Mouse (Mus musculus) forebrain, embryonic 14.5 days (tissue): ENCODE measurements around the gene Cox17. TPM values are rescaled to one million over a fixed set of nuclear protein-coding genes. Genes with fewer than 3 reads are reported as not detected.

Experiments used
- ATAC-seq: fragments of 200-750 bp; cut with Nextera tagmentation; 2 replicates; pipeline ENCODE4 v1.8.0; 2017; ENCODE audit warnings: mild to moderate bottlenecking, moderate library complexity
- DNase-seq: peaks from one replicate; pipeline ENCODE4 v3.0.0-alpha.2; 2015; ENCODE audit warnings: low spot score
- H3K27ac ChIP-seq: fragments of 300-500 bp; sonication (generic); 2 replicates; pipeline ENCODE4 v1.5.1; 2014; ENCODE audit warnings: low read depth, mild to moderate bottlenecking, control low read depth, low read length, moderate library complexity
- H3K27me3 ChIP-seq: fragments of 300-500 bp; sonication (generic); replicated peaks from 2 replicates; pipeline ENCODE4 v1.6.1; 2014; ENCODE audit warnings: low read length, control low read depth, mixed read lengths; ENCODE audit not compliant: control insufficient read depth, insufficient read depth
- H3K36me3 ChIP-seq: fragments of 300-500 bp; sonication (generic); 2 replicates; pipeline ENCODE4 v1.6.1; 2014; ENCODE audit warnings: low read length, control low read depth; ENCODE audit not compliant: control insufficient read depth, insufficient read depth
- H3K4me1 ChIP-seq: fragments of 300-500 bp; sonication (generic); 2 replicates; pipeline ENCODE4 v1.6.1; 2014; ENCODE audit warnings: antibody characterized with exemption, low read length, control low read depth; ENCODE audit not compliant: control insufficient read depth, insufficient read depth
- H3K4me2 ChIP-seq: fragments of 300-500 bp; sonication (generic); 2 replicates; pipeline ENCODE4 v1.6.1; 2014; ENCODE audit warnings: mild to moderate bottlenecking, control low read depth, low read length
- H3K4me3 ChIP-seq: fragments of 300-500 bp; sonication (generic); 2 replicates; pipeline ENCODE4 v1.5.1; 2014; ENCODE audit warnings: low read depth, low read length, control low read depth
- H3K9ac ChIP-seq: fragments of 300-500 bp; sonication (generic); 2 replicates; pipeline ENCODE4 v1.6.1; 2014; ENCODE audit warnings: mild to moderate bottlenecking, low read length, control low read depth, moderate library complexity
- H3K9me3 ChIP-seq: fragments of 300-500 bp; sonication (generic); replicated peaks from 2 replicates; pipeline ENCODE4 v1.6.1; 2016; ENCODE audit warnings: low read length, control low read depth, mixed read lengths; ENCODE audit not compliant: control insufficient read depth
- WGBS: fragments of 180-500 bp; shearing (Covaris S2); extraction: QIAGEN DNeasy Blood & Tissue Kit; methylation state at CpG from one replicate; pipeline ENCODE4 v1.1.7; 2014; 5-methylcytosine and 5-hydroxymethylcytosine counted together
- polyA plus RNA-seq: library from polyadenylated mRNA; unstranded; fragments of >200 nt; fragmentation: Nextera tagmentation; extraction: Ambion mirVana; gene quantifications from 2 replicates; pipeline ENCODE4 v1.2.1, GENCODE M21; 2014

The Cox17 gene
- polyA plus RNA-seq, 1 experiment from 2014 or later, result 126 TPM

DNA sequence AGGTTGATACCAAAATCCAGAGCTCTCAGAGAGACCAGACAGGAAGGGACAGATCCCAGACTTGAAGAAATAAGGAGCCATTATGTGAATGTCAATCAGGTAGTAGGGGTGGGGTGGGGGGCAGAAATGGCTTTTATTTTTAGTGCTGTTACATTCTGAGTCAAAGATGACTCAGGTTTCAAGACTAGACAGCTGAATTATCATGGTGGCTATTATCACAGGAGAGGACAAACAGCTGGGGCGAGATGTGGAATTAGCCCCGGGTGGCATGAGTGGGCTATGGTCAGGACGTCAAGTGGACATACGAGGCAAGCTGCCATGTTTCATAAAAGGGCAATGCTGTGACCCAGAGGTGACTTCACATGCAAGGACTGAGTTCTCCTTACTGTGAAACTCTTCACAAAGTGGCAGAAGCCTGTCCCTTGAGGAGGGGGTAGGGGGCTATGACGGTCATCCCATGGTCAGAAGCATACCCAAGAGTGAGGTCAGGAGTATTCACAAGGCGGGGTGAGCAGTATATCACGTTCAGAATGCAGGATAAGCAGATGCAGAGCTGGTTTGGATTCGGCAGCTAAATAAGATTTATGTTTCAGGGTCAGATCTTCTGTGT, 42.6 kb downstream of the Cox17 start:
- no peaks in the 10 kb centered on the region for H3K4me1 ChIP-seq
- no peaks in the 10 kb centered on the region for H3K27me3 ChIP-seq
- H3K4me3 ChIP-seq, result no peak overlapping the region
- H3K9ac ChIP-seq, result no peak overlapping the region
- no peaks in the 10 kb centered on the region for H3K36me3 ChIP-seq
- WGBS, result 84% methylated on average over 8 of the region's 8 CpGs
- no peak overlapping the region for H3K4me2 ChIP-seq
- H3K27ac ChIP-seq, result no peak overlapping the region
- DNase-seq (no peak), ATAC-seq (no peak)
- H3K9me3 ChIP-seq, result no peaks in the 10 kb centered on the region

GRCm38 (mm10) chr16:38390322-38390721, 43.5 kb downstream of the Cox17 start:
- no peak overlapping the region for H3K4me3 ChIP-seq
- H3K27me3 ChIP-seq, result no peaks in the 10 kb centered on the region
- H3K9me3 ChIP-seq, result no peaks in the 10 kb centered on the region
- no peak overlapping the region for H3K9ac ChIP-seq
- no peak overlapping the region for H3K4me2 ChIP-seq
- H3K36me3 ChIP-seq, result no peaks in the 10 kb centered on the region
- H3K4me1 ChIP-seq, result no peaks in the 10 kb centered on the region
- 89% methylated on average over 7 of the region's 7 CpGs for WGBS
- H3K27ac ChIP-seq, result no peak overlapping the region
- ATAC-seq (no peak), DNase-seq (no peak)

DNA sequence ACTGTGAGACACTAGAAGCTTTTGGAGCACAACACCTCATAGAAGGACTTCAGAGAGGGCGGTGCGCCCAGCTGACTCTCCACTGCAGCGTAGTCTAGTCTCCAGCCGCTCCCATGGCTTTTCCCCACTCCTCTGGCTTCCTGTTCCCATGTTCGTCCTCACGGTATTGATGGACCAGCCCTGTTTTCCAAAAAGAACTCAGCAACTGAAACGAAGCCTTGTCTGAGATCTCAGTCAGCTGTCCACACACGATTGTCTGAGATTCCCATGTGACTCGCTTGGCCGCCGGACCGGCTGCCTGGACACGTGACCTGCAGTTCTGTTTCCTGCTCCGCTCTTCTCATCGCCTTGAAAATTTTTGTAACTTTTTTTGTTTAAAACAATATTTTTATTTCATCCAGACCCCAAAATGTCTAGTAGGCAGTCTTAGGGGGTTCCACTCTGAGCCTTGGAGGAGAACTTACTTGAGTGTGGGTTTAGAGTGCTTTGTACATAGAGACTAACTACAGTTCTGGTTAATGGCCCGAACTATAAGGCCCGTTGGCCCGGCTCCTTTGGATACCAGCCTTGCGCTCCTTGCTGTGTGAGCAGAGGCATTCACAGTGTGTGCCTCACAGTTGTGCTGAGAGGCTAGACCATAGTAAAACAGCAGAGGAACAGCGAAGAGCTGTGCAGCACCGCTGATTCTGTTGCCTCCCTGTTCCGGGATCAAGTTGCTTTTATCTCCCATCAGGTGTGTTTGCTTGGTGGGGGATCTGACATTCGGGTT, 45.5 kb downstream of the Cox17 start:
- H3K9ac ChIP-seq, result no peak overlapping the region
- H3K9me3 ChIP-seq, result no peaks in the 10 kb centered on the region
- no peaks in the 10 kb centered on the region for H3K36me3 ChIP-seq
- DNase-seq (no peak), ATAC-seq (no peak)
- H3K4me3 ChIP-seq, result no peak overlapping the region
- no peak overlapping the region for H3K27ac ChIP-seq
- no peak overlapping the region for H3K4me2 ChIP-seq
- no peaks in the 10 kb centered on the region for H3K4me1 ChIP-seq
- 82% methylated on average over 23 of the region's 23 CpGs for WGBS
- H3K27me3 ChIP-seq, result no peaks in the 10 kb centered on the region

- 89% methylated on average over 8 of the region's 8 CpGs for WGBS
- Histone ChIP-seq H3K27me3 (no peaks in the 10 kb centered on the region), H3K27ac (no peak overlapping the region), H3K9me3 (no peaks in the 10 kb centered on the region), H3K4me1 (peaks cover 2% of the 10 kb centered on the region; the same call in 1 of the 2 replicates), H3K36me3 (no peaks in the 10 kb centered on the region), H3K4me2 (no peak overlapping the region), H3K9ac (no peak overlapping the region), H3K4me3 (no peak overlapping the region)
- DNase-seq (no peak), ATAC-seq (no peak)
Observed at GRCm38 (mm10) chr16:38394191-38394618, 47.4 kb downstream of the Cox17 start.

DNA sequence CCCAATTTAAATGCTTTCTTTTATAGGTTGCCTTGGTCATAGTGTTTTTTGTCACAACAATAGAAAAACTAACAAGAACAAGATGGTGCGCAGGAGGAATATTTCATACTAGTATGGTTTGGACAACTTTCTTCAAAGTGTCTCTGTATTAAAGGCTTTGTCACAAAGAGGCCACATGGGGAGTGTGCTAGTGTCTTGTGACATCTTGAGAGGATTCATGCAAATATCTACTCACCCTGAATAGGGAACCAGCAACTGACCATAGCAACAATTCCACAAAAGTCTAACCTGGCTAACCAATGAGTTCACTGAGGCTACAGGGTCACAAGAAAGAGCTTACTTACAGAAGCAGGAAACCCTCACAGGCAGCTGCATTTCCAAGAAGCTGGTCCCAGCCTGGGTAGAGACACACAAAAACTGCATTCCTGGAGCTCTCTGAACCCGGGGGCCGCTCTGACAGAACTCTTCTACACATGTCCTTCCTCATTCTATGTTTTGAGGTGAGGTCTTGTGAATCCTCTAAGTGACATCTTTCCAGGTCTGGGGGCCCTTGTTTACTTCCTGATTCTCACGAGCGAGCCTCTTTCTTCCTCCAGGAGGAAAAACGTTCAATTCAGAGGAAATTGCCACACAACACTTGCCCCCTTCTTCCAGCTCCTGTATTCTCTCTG, 48.4 kb downstream of the Cox17 start:
- Histone ChIP-seq H3K36me3 (no peaks in the 10 kb centered on the region), H3K4me3 (no peak overlapping the region), H3K4me1 (peaks cover 8% of the 10 kb centered on the region; the same call in 1 of the 2 replicates), H3K27me3 (no peaks in the 10 kb centered on the region), H3K9me3 (no peaks in the 10 kb centered on the region), H3K4me2 (no peak overlapping the region), H3K27ac (no peak overlapping the region), H3K9ac (no peak overlapping the region)
- WGBS, result 76% methylated on average over 6 of the region's 6 CpGs
- DNase-seq (no peak), ATAC-seq (no peak)

GRCm38 (mm10) chr16:38396155-38396554, 49.4 kb downstream of the Cox17 start:
- ATAC-seq (no peak), DNase-seq (peak; percentile 14)
- WGBS, result 75% methylated on average over 13 of the region's 13 CpGs
- Histone ChIP-seq H3K4me2 (no peak overlapping the region), H3K9me3 (no peaks in the 10 kb centered on the region), H3K4me1 (peaks cover 8% of the 10 kb centered on the region; the same call in 1 of the 2 replicates), H3K27me3 (no peaks in the 10 kb centered on the region), H3K27ac (no peak overlapping the region), H3K4me3 (no peak overlapping the region), H3K36me3 (no peaks in the 10 kb centered on the region), H3K9ac (no peak overlapping the region)

DNA sequence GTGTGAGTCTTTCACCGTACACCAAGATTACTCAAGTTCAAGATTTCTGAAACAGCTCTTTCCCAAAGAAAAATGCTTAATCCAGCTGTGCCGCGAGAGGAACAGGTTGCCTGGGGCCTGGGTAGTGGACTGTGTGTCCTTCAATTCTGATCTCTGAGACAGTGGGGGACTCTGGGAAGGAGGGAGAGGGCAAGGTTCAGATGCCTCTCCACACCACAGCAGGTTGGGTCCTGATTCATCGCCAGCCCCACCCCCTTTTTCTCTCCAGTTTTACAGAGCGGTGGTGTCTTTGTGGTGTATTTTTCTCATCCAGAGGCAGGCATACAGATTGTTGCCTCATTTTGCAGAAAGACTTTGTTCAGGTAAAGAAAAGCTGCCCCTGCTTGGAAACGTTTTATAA, 51.5 kb downstream of the Cox17 start:
- no peaks in the 10 kb centered on the region for H3K9me3 ChIP-seq
- no peaks in the 10 kb centered on the region for H3K36me3 ChIP-seq
- no peak overlapping the region for H3K4me3 ChIP-seq
- H3K9ac ChIP-seq, result no peak overlapping the region
- 84% methylated on average over 6 of the region's 6 CpGs for WGBS
- no peak overlapping the region for H3K4me2 ChIP-seq
- DNase-seq (no peak), ATAC-seq (no peak)
- H3K27me3 ChIP-seq, result no peaks in the 10 kb centered on the region
- H3K4me1 ChIP-seq, result peaks cover 8% of the 10 kb centered on the region; the same call in 1 of the 2 replicates
- no peak overlapping the region for H3K27ac ChIP-seq

- Histone ChIP-seq H3K4me2 (peak overlapping the region; percentile 64), H3K27ac (no peak overlapping the region), H3K9ac (peak overlapping the region; percentile 64; the same call in 1 of the 2 replicates), H3K4me3 (no peak overlapping the region), H3K9me3 (no peaks in the 10 kb centered on the region), H3K27me3 (no peaks in the 10 kb centered on the region), H3K4me1 (peaks cover 8% of the 10 kb centered on the region; the same call in 1 of the 2 replicates), H3K36me3 (no peaks in the 10 kb centered on the region)
- DNase-seq (no peak), ATAC-seq (0 out of 2 replicates have a peak, but pooled peaks have one; percentile 6)
- WGBS, result 76% methylated on average over 3 of the region's 3 CpGs
Observed at GRCm38 (mm10) chr16:38399076-38399475, 52.3 kb downstream of the Cox17 start.
